8 mouse cellular contexts compared by ENCODE assay signal in the genomic region with DNA sequence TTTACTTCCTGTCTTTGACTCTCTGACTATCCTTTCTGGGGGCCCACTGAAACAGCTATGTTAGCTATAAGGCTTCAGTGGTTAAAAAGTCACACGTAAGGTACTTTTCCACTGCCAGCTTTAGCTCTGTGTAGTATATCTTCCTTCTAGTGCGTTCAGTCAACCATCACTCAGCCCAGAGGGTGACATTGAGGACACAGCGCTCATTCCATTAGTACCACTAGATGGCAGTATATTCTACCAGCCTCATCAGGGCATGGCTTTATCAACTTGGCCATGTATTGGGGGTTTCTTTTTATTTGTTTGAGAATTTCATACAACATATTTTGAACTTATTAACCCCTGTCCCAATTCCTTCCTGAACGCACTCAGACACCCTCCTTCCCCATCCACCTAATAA.
DNase-seq lines count a peak whose midpoint lies in the region; ATAC-seq and TF ChIP-seq lines count a peak whose summit lies in the region.

No protein-coding gene starts in this region.

- H3K4me3 ChIP-seq in thymus, adult 2 months (ENCODE audit: control insufficient read depth, insufficient read depth, low read length), result no peak overlapping the region
- no peak overlapping the region for H3K4me3 ChIP-seq in embryonic facial prominence, embryonic 14.5 days (ENCODE audit: low read depth, low read length)
- no peak overlapping the region for H3K4me3 ChIP-seq in stomach, postnatal 0 days (ENCODE audit: low read depth, low read length)

- no peak for TF ChIP-seq EP300 in stomach, postnatal 0 days (optimal IDR thresholded peaks at IDR 0.05)

- peak; percentile 17 for DNase-seq in adrenal gland, adult 2 months
- no peak for DNase-seq in adrenal gland, postnatal 4 days (ENCODE audit: low spot score in 2 of 2)
- peak; percentile 30 for DNase-seq in thymus, adult 2 months
- DNase-seq in thymus, postnatal 36 days, result no peak
- DNase-seq in embryonic facial prominence, embryonic 14.5 days (ENCODE audit: low spot score), result peak; percentile 42
- DNase-seq in hindlimb bud, embryonic 11.5 days (ENCODE audit: extremely low spot score, low read depth, low spot score), result peak; percentile 20
- peak; percentile 61 for DNase-seq in lung, postnatal 10 days
- DNase-seq in stomach, postnatal 0 days (ENCODE audit: low spot score), result no peak

- no peak overlapping the region for H3K27ac ChIP-seq in thymus, adult 2 months (ENCODE audit: control insufficient read depth, insufficient read depth, low read length)
- H3K27ac ChIP-seq in embryonic facial prominence, embryonic 14.5 days (replicated peaks; ENCODE audit: low read depth, low read length), result no peak overlapping the region
- no peak overlapping the region for H3K27ac ChIP-seq in stomach, postnatal 0 days (replicated peaks)

- no peak for TF ChIP-seq POLR2A in thymus, adult 2 months (IDR thresholded peaks at IDR 0.05; ENCODE audit: control insufficient read depth, extremely low read depth, insufficient read depth, low read length, poor library complexity)

- no peak overlapping the region for H3K9ac ChIP-seq in embryonic facial prominence, embryonic 14.5 days (ENCODE audit: low read depth, low read length)
- H3K9ac ChIP-seq in stomach, postnatal 0 days (ENCODE audit: low read length), result no peak overlapping the region

- peaks cover 6% of the 10 kb centered on the region for H3K4me1 ChIP-seq in thymus, adult 2 months (replicated peaks; ENCODE audit: control insufficient read depth, insufficient read depth, low read length)
- H3K4me1 ChIP-seq in embryonic facial prominence, embryonic 14.5 days (ENCODE audit: control insufficient read depth, insufficient read depth, low read length), result no peaks in the 10 kb centered on the region
- H3K4me1 ChIP-seq in stomach, postnatal 0 days (replicated peaks; ENCODE audit: control insufficient read depth, insufficient read depth), result no peaks in the 10 kb centered on the region

- H3K36me3 ChIP-seq in thymus, adult 2 months (ENCODE audit: control insufficient read depth, insufficient read depth, low read length), result no peaks in the 10 kb centered on the region
- H3K36me3 ChIP-seq in embryonic facial prominence, embryonic 14.5 days (ENCODE audit: control insufficient read depth, insufficient read depth, low read length), result no peaks in the 10 kb centered on the region
- H3K36me3 ChIP-seq in stomach, postnatal 0 days (ENCODE audit: control insufficient read depth, insufficient read depth, low read length), result no peaks in the 10 kb centered on the region

- no peaks in the 10 kb centered on the region for H3K9me3 ChIP-seq in embryonic facial prominence, embryonic 14.5 days (ENCODE audit: control insufficient read depth, low read length)
- no peaks in the 10 kb centered on the region for H3K9me3 ChIP-seq in stomach, postnatal 0 days (ENCODE audit: control insufficient read depth, low read length)

- no peaks in the 10 kb centered on the region for H3K27me3 ChIP-seq in thymus, adult 2 months (ENCODE audit: control insufficient read depth, insufficient read depth, low read length)
- no peaks in the 10 kb centered on the region for H3K27me3 ChIP-seq in embryonic facial prominence, embryonic 14.5 days (replicated peaks; ENCODE audit: control insufficient read depth, insufficient read depth, low read length)
- H3K27me3 ChIP-seq in stomach, postnatal 0 days (ENCODE audit: control insufficient read depth, insufficient read depth, low read length), result no peaks in the 10 kb centered on the region

- 12% methylated on average over 4 of the region's 4 CpGs for WGBS in thymus, adult 2 months
- 29% methylated on average over 4 of the region's 4 CpGs for WGBS in embryonic facial prominence, embryonic 14.5 days
- 30% methylated on average over 4 of the region's 4 CpGs for WGBS in stomach, postnatal 0 days

- TF ChIP-seq CTCF in thymus, adult 2 months (IDR thresholded peaks at IDR 0.05; ENCODE audit: borderline replicate concordance, control insufficient read depth, extremely low read depth, insufficient read depth, low read length, poor library complexity), result no peak
- TF ChIP-seq CTCF in stomach, postnatal 0 days (IDR thresholded peaks at IDR 0.05; ENCODE audit: low read depth), result peak; percentile 91

- peak; percentile 74; the same call in 1 of the 2 replicates for ATAC-seq in embryonic facial prominence, embryonic 14.5 days (ENCODE audit: low read depth)
- ATAC-seq in stomach, postnatal 0 days (ENCODE audit: low FRiP score, low TSS enrichment), result 0 out of 2 replicates have a peak, but pooled peaks have one; percentile 63

- no peak overlapping the region for H3K4me2 ChIP-seq in embryonic facial prominence, embryonic 14.5 days (ENCODE audit: low read depth, low read length)
- no peak overlapping the region for H3K4me2 ChIP-seq in stomach, postnatal 0 days (replicated peaks; ENCODE audit: low read depth)

Comparison
In these comparisons a context has a peak if more than half of its experiments do, and no peak if none do; other contexts are left out.
1. DNase-seq: peak in adrenal gland, adult 2 months (single experiment), thymus, adult 2 months (single experiment), embryonic facial prominence, embryonic 14.5 days (single experiment), hindlimb bud, embryonic 11.5 days (single experiment) and lung, postnatal 10 days (single experiment); none in adrenal gland, postnatal 4 days (0 of 2), thymus, postnatal 36 days (0 of 2) and stomach, postnatal 0 days (single experiment).